Mouse (Mus musculus) erythroblast, embryonic 14.5 days (primary cell): ENCODE measurements around the gene Kcnab2.

Experiments used
- GATA1 ChIP-seq: IDR thresholded peaks from 2 replicates; pipeline ENCODE4 v1.6.1; 2012; ENCODE audit warnings: low read length, inconsistent platforms, mixed read lengths
- TAL1 ChIP-seq: IDR thresholded peaks from 3 replicates; pipeline ENCODE4 v1.6.1; 2012; ENCODE audit warnings: low read length, inconsistent platforms, mixed read lengths

GRCm38 (mm10) chr4:152424341-152424740, 53.3 kb downstream of the Kcnab2 start:
- no peak for TF ChIP-seq GATA1
- no peak for TF ChIP-seq TAL1
